Mouse (Mus musculus): ENCODE measurements around the gene C1rb.
"Not testable (repeated sequence)": the region's sequence is repeated elsewhere in the genome, so short reads cannot be mapped to it uniquely, and the experiment has no call there.

Gene C1rb

DNA sequence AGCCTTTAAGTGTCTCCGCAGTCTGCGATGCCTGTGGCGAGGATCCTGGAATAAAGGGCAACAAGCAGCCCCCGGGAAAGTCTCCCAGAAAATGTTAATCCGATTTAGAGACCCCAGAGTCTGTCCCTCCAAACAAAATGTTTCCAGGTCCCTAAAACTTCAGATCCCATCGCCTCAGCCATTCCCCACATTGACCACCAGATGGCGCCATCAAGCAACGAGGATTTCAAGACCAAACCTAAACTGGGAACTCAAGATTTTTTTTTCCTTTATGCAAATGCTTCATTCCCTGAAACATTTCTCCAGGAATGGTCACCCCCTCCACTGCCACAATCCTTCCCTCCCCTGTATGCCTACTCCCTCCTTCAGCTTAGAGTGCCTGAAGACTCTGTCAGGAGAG lies at the start of gene C1rb:
Gene C1rb (plus strand): TSS at position 269 of the 400 bp plus-strand sequence.
- CTCF ChIA-PET: interaction anchor here (0.7 kb wide), 1 partner anchor 72 kb away, joined by 9 read pairs; no protein-coding TSS in a partner anchor

DNA sequence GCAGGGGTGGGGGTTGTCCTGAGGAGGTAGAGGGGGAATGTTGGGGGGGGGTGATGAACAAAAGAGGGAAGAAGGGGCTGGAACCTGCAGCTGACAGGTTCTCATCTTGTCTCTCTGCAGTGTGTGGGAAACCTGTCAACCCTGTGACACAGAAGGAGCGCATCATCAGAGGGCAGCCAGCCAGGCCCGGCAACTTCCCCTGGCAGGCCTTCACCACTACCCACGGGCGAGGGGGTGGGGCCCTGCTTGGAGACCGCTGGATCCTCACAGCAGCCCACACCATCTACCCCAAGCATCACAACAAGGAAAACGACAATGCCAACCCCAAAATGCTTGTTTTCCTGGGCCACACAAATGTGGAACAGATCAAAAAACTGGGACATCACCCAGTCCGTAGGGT lies 48.0 kb upstream of the C1rb start:
- CTCF ChIA-PET: not testable (repeated sequence)

DNA sequence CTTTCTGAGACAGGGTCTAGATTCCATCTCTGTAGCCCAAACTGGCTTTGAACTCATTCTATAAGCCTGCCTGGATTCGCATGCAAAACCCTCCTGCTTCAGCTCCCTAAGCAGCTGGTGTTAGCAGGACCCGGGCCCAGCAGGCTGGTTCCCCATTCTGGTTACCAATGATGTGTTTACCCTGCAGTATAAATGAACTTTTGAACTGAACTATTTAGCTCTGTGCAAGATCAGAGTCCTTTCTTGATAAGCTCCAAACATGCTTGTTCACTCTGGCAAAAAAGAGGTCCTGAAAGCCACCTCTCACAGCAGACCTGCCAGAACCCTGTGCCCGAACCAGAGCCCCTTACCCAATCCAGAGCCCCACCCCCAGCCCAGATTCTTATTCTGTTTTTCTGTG lies 42.2 kb upstream of the C1rb start:
- CTCF ChIA-PET: interaction anchor here (0.6 kb wide), 1 partner anchor 104 kb away, joined by 4 read pairs; no protein-coding TSS in a partner anchor

DNA sequence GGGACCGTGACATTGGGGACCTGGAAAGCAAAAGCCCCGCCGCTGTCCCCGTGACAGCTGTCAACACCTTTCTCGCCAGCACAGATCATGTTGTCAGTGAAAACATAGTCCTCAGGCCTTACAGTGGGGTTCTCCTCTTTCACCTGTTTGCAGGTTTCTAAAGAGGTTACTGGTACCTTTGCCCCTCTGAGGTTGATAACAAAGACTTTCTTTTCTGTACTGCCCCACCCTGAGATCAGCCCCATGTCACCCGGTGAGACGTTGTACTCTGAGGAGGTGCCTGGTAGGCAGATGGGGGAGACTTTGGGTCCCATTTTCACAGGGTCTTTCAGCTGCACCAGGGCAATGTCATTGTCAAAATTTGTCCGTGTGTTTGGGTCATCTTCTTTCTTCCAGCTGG lies 39.0 kb upstream of the C1rb start:
- CTCF ChIA-PET: no interaction called here

DNA sequence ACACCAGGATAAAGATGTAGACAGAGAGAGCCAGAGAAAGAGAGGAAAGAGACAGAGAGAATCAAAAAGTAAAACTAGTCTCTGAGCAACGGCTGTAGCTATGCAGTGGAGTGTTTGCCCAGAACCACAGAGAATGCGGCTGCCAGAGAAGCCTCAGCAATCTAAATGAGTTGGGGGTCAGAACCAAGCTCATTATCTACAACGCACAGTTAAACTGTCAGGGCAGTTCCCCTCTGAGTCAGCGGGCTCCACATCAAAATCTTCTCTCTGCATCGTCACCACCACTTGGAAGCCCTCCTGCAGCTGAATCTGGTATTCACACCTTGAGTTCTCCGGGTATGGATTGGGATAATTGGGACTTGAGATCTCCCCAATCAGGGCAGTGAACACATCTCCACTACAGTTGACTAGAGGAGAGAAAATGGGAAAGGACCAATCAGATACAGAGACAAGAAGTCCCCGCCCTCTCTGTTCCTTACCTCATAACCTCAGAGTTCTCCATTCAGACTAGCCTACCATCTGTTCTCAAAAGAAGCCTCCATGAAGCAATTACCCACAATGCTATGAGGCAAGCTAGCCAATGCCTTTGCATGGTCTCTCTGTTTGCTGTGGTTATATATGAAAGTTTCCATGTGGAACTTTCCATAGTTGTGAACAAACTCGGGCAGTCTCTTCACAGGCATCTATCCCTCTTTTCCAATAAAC lies 33.8 kb upstream of the C1rb start:
- CTCF ChIA-PET: not testable (repeated sequence)

DNA sequence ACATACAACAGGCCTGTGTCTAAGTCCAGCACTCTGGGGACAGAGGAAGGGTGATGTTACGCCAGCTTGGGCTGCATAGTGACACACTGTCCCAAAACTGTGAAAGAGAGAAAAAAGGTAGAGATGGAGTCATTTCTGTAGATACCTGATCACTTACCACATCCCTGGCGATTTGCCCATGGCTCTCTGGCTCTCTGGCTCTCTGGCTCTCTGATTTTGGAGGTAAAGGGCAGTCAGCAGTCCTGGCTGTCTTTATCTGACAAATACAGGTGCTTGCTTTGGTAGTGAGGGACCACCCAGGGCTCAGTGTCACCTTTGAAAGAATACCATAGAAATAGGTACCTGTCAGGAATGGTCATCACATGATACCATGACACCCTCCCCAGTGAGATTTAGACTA lies 28.9 kb upstream of the C1rb start:
- CTCF ChIA-PET: not testable (repeated sequence)

DNA sequence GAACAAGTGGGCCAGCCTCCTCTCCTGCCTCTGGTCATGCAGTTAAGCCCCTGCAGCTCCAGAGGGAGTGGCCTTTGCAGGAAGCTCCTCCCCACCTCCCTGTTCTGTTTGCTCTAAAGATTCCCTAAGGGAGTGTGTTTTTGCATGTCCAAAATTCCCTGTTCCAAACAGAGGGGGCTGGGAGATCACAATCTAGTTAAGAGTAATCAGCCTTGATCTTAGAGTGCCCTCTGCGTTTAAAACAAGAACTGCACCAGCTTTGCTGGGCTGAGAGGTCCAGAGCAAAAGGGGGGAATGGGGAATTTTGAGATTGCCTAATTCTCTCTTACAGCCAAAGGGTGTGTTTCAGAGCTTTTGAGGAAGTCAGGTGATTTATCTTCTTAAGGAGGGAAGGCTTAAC lies 27.8 kb upstream of the C1rb start, which contains the start of gene C1s1:
Gene C1s1 (minus strand): TSS at position 76 of the 400 bp plus-strand sequence.
- CTCF ChIA-PET: interaction anchor here (0.6 kb wide), 1 partner anchor 48 kb away, joined by 8 read pairs; no protein-coding TSS in a partner anchor

DNA sequence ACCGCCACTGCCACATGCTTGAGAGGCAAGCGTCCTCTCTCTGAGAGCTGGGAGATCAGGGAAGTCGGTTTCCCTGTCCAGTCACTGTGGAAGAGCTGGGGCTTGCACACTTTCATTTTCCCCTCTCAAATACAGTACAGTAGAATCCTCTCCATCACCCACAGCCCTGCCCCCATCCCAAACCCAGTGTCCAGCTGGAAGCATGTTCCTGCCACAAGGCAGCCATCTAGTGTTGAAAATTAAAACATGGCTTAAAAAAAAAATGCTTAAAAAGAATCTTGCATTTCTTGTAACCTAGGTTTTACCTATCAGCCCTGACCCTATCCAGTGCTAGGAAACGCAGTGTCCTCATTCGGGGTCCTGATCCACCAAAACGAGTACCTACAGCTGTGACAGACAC lies 25.6 kb upstream of the C1rb start:
- CTCF ChIA-PET: no interaction called here

DNA sequence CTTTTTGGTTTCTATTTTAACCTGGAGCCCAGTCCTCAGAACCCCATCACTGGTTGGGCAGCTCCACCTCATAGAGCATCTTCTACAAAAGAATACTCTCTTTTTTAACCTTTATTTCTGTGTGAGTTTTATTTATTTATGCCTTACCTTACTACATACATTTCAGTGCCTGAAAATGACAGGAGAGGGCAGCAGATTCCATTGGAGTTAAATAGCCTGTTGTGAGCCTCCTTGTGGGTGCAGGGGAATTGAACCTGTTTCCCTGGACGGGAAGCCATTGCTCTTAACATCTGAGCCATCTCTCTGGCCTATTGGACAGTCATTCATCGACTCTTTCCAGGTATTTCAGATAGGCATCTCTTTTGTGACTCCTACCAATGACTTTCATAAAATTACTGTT lies 24.7 kb upstream of the C1rb start:
- CTCF ChIA-PET: no interaction called here

DNA sequence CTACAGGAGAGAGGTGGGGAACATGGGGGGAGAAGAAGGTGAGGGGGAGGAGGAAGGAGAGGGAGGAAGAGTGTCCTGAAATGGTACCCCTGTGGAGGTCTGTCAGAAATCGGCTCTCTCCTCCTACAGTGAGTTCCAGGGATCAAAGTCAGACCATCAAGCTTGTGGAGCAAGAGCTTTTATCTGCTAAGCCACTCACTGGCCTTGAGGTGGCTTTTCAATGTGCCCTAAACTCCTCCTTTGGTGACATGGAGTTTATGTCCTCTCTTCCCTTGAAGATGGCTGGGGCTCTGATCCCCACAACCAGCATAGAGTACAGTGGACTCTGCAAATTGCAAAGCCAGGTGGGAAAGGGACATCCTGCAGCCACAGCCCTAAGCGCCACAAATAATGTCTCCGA lies 22.1 kb upstream of the C1rb start:
- CTCF ChIA-PET: not testable (repeated sequence)

DNA sequence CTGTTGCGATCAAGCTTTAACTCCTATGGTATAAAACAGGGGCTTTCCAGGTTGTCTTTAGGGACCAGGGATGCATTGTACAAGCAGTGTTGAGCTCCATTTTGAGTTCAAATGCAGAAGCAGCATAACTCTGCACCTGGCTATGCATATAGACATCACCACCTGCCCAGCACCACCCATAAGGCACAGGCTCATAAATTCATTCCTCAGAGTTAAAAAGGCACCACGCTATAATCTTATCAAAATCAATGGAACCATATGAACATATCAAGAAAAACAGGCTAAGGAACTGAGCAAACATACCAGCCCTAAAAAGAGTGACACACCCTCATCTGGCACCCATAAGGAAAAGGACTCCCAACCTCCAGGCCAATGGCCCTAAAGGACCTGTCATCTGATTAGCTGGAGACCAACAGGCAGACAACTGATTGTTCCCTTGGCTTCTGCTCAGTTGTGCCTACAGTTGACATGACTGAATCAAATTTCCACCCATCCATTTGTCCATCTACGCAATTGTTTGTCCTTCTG lies 21.0 kb upstream of the C1rb start:
- CTCF ChIA-PET: no interaction called here

DNA sequence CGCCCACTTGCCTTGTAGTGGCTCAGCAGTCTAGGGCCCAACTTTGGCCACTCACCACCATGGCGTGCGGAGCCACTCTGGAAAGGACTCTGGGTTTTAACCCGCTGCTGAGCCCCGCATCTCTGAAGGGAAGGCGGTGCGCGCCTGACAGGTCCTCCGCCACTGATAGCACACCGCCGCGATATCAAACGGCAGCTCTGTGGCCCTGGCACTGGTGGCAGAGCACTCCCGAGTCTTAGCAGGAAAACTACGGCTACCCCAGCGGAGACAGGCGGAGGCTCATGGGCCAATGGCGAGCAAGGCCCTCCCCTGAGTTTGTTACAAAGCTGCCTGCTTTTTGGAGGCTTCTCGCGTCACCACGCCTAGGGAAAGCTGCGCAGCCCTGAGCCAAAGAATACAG lies 17.3 kb upstream of the C1rb start:
- CTCF ChIA-PET: no interaction called here

DNA sequence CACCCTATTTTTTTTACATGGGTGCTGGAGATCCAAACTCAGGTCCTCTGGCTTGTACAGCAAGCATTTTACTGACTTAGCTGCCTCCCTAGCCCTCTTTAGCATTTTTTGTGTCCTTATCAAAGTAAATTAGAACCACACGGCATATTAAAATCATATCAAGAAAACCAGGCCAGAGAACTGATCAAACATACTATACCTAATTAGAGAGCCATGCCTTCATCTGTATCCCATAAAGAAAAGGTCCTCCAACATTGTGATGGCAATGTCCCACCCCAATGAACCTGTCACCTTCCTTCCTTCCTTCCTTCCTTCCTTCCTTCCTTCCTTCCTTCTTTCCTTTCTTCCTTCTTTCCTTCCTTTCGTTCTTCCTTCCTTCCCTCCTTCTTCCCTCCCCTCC lies 14.1 kb upstream of the C1rb start:
- CTCF ChIA-PET: not testable (repeated sequence)

DNA sequence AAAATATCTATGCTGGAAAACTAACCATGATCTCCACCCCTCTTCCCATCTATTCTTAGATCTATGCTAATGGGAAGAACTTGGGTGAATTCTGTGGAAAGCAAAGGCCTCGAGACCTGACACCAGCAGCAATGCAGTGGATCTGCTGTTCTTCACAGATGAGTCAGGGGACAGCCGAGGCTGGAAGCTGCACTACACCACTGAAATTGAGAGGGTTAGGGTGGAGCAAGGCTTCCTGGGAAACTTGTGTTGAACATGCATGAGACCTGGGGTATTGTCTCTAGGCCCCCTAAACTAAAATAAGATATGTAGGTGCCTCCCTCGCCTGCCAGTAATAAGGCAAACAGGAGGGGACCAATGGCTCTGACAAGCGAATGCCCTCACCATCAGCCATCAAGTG lies 8.9 kb upstream of the C1rb start:
- CTCF ChIA-PET: not testable (repeated sequence)

DNA sequence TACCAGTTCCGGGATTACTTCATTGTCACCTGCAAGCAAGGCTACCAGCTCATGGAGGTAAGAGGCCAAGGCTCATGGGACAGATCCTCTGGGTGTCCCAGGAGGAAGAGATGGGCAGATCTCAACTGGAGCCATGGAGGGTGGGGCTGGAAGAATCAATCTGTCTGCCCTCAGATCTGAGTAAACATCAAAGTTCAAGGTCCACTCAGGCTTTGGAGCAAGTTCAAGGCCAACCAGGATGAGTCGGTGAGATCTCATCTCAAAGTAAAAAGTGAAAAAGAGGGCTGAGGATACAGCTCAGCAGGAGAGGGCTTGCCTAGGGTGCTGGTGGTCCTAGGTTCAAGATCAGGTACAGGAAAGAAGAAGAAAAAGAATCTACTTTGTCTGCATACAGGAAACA lies 8.5 kb upstream of the C1rb start:
- CTCF ChIA-PET: not testable (repeated sequence)

DNA sequence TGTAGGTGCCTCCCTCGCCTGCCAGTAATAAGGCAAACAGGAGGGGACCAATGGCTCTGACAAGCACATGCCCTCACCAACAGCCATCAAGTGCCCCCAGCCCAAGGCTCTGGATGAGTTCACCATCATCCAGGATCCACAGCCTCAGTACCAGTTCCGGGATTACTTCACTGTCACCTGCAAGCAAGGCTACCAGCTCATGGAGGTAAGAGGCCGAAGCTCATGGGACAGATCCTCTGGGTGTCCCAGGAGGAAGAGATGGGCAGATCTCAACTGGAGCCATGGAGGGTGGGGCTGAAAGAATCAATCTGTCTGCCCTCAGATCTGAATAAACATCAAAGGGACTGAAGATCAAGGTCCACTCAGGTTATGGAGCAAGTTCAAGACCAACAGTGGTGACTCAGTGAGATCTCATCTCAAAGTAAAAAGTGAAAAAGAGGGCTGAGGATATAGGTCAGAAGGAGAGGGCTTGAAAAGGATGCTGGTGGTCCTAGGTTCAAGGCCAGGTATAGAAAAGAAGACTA lies 5.1 kb downstream of the C1rb start:
- CTCF ChIA-PET: not testable (repeated sequence)

DNA sequence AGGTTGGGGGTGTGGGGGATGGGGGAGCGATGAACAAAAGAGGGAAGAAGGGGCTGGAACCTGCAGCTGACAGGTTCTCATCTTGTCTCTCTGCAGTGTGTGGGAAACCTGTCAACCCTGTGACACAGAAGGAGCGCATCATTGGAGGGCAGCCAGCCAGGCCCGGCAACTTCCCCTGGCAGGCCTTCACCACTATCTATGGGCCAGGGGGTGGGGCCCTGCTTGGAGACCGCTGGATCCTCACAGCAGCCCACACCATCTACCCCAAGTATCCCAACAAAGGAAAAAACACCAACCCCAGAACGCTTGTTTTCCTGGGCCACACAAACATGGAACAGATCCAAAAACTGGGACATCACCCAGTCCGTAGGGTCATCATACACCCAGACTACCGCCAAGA lies 10.1 kb downstream of the C1rb start:
- CTCF ChIA-PET: not testable (repeated sequence)

DNA sequence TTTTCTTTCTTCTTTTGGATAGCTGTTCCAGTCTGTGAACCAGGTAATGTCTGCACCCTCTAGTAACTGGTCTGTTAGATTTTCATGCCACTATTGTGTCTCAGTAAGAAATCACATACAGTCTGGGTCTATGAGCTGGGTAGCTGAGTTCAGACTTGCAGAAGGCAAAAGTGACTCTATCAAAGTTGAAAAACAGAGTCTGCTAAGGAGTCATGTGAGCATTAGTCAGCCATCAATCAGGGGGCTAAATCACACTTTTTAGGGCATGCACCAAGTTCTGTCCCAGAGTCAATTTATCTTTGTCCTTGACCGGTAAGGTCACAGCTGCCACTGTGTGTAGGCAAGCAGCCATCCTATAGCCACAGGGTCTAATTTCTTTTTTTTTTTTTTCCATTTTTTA lies 12.1 kb downstream of the C1rb start:
- CTCF ChIA-PET: no interaction called here

DNA sequence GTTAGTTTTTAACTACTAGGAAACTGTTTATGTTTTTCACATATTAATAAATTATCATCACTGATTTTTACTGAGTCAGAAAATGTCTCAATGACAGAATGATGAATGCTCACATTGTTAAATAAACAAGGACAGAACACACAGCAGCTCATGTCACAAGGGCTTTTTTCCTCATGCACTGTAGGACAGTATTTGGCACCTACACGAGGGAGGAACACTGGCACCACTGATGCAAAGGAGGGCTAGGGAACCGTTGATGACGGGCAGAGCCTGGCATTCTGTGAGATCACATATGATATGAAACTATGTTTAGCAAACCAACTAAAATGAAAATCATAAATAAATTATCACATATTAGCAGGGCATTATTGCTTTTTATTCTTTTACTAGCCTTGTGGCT lies 14.8 kb downstream of the C1rb start:
- CTCF ChIA-PET: no interaction called here

DNA sequence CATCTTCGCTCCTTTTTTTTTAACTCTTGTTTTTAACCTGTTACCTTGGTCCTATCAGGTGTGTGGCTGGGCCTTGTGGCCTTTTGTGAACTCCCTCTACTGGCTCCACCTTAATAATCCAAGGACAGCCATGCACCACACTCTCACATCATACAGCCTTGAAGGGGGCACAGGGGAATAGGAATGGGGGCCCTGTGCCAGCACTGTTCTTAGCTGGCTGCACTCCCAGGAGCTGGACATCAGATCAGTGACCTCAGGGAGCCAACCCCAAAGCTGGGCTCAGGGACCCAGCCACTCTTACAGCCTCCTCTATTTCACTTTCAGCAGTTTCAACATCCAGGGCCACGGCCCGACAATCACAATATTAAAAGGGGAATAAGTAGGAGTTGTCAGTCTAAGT lies 15.7 kb downstream of the C1rb start:
- CTCF ChIA-PET: no interaction called here

DNA sequence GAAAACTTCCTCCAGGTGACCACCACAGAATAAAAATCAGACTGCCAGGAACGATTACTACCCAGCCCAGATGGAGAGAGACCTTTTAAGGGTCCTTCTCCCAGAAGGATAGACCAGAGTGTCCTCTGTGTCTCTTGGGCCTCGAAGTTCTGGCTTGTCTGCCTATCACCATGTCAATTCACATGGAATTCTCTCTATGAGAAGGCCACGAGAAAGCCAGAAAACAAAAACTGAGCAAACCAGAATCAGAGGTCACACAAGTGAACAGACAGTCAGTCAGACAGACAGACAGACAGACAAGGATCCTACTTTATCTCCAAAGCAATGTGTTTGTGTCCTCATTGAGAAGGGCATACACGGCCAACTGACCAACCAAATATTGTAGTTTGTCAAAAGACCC lies 16.2 kb downstream of the C1rb start:
- CTCF ChIA-PET: no interaction called here

DNA sequence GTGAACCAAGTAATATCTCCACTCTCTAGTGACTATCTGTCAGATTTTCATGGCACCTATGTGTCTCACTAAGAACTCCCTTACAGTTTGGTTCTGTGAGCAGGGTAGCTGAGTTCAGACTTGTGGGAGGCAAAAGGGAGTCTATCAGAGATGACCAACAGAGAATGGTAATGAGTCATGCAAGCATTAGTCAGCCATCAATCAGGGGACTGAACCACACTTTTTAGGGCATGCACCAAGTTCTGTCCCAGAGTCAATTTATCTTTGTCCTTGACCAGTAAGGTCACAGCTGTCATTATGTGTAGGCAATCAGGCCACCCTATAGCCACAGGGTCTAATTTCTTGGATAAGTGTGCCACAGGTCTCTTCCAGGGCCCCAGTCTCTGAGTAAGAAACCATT lies 18.7 kb downstream of the C1rb start:
- CTCF ChIA-PET: no interaction called here

DNA sequence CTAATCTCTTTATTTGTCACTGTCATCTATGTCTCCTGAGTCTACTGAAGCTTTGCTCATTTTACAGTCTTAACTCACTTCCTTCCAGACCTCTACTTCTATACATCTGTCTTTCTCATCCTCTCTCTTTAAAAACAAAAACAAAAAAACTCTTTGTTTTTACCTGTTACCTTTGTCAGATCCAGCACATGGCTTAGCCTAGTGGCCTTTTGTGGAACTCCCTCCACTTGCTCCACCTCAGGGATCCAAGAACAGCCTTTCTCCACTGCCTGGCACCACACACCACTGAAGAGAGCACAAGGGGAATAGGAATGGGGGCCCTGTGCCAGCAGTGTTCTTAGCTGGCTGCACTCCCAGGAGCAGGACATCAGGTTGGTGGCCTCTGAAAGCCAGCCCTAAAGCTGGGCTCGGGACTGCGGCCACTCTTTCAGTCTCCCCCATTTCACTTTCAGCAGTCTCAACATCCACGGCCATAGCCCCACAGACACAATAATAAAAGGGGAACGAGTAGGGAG lies 22.1 kb downstream of the C1rb start:
- CTCF ChIA-PET: no interaction called here

DNA sequence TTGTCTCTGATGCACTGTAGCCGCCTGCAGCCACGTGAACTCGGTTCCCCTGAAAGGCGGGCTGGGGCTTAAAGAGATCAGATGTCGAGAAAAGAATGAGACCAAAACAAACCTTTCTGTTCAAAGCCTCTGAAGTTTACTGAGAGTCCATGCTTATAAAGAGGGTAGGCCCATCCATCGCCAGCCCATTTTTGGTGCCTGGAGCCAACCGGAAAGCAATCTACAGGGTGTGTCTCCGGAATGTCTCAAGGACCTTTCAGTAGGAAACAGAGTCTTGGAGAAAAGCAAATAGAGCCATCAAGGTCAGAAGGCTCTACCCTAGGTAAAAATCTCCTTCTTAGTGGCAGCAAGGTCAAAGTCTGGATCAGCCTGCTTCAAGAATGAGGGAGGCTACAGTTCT lies 23.0 kb downstream of the C1rb start:
- CTCF ChIA-PET: no interaction called here

Measured in spleen, embryonic (tissue).